Mouse (Mus musculus): ENCODE results near the gene Gm20683. TPM values are rescaled to one million over a fixed set of nuclear protein-coding genes. Genes with fewer than 3 reads are reported as not detected.

Gene Gm20683
- polyA plus RNA-seq (2015; fragmentation: Nextera tagmentation; extraction: Ambion mirVana), result 0.46 and 0.52 TPM in 2 replicates

DNA sequence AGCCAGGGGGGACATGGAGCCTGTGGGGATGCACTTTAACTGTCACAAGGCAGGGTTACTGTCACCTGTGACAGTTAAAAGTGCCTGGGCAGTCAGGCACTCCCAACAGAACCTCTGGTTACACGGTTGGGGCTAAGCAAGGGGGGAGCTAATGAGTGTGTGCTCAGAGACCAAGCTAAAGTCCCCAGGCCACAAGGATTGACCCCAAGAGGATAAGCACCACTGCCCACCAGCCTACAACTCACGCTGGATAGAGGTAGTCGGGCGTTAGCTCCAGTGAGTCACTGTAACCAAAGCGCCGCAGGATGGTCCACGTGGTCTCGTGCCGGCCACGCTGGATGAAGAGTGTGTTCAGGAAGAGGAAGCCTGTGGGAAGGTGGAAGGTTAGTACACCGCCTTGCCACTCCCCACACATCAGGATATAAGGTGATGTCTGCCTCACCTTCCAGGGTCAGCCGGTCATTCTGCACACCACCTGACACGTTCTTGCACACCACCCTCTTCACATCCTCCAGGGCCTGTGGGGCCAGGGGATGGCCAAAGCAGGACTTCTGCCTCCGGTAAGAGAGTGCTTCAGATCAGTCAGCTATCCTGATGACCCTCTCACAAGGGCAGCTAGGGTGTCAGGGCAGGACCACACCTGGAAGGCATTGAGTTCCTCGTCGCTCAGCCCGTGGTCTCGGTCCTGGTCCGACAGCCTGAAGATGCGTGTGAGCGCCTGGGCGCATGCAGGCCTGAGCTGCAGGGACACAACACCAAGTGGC is at the start of gene Gm20683:
TSS of gene Gm20683 (minus strand) at position 647 of the 764 bp plus-strand sequence.
- ATAC-seq (ENCODE audit: insufficient read depth), result no peak
- no peak within 1 kb of the TSS for H3K4me3 ChIP-seq (replicated peaks)
- peak within 1 kb of the TSS; percentile 88; the same call in 1 of the 2 replicates for H3K4me2 ChIP-seq
- no peak within 1 kb of the TSS for H3K9ac ChIP-seq
- H3K9me3 ChIP-seq (replicated peaks), result no peaks in the 10 kb centered on the region
- H3K4me1 ChIP-seq (replicated peaks), result peaks cover 75% of the 10 kb centered on the region
- peaks cover 72% of the 10 kb centered on the region for H3K36me3 ChIP-seq (replicated peaks)
- H3K27ac ChIP-seq (replicated peaks), result no peak within 1 kb of the TSS
- H3K27me3 ChIP-seq, result no peaks in the 10 kb centered on the region
- 89% methylated on average over 22 of the region's 22 CpGs for WGBS (ENCODE audit: insufficient replicate concordance)

- Histone ChIP-seq H3K4me3 (replicated peaks) (no peak overlapping the region), H3K9me3 (replicated peaks) (no peaks in the 10 kb centered on the region), H3K4me1 (replicated peaks) (peaks cover 15% of the 10 kb centered on the region), H3K27me3 (no peaks in the 10 kb centered on the region), H3K27ac (replicated peaks) (no peak overlapping the region), H3K36me3 (replicated peaks) (peaks cover 19% of the 10 kb centered on the region; the same call in 1 of the 2 replicates), H3K4me2 (no peak overlapping the region), H3K9ac (no peak overlapping the region)
- 68% methylated on average over 3 of the region's 3 CpGs for WGBS (ENCODE audit: insufficient replicate concordance)
- no peak for ATAC-seq (ENCODE audit: insufficient read depth)
Measured at GRCm38 (mm10) chr17:25888837-25889236, 47.3 kb upstream of the Gm20683 start.

DNA sequence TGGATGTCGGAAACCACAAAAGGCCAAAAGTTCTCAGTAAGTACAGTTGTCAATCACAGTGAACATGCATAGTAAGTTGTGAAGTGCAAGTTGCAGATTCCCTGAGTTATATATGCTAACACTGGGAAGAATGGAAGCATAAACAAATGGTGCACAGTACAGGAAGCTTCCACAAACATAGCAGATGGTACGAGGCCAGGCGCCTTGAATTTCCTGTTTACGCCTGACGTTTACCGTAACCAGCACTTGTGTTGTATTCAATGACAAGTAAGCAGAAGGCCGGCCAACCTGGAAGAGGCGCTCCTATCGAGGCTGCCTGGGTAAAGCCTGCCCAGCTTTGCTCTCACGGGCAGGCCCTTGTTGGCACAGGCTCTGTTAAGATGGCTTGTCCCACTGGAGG is 45.9 kb upstream of the Gm20683 start:
- Histone ChIP-seq H3K4me3 (replicated peaks) (no peak overlapping the region), H3K4me2 (no peak overlapping the region), H3K27ac (replicated peaks) (no peak overlapping the region), H3K9ac (no peak overlapping the region), H3K36me3 (replicated peaks) (peaks cover 28% of the 10 kb centered on the region; the same call in 1 of the 2 replicates), H3K9me3 (replicated peaks) (no peaks in the 10 kb centered on the region), H3K27me3 (no peaks in the 10 kb centered on the region), H3K4me1 (replicated peaks) (peaks cover 22% of the 10 kb centered on the region)
- ATAC-seq (ENCODE audit: insufficient read depth), result no peak
- 71% methylated on average over 10 of the region's 10 CpGs for WGBS (ENCODE audit: insufficient replicate concordance)

- peaks cover 28% of the 10 kb centered on the region; the same call in 1 of the 2 replicates for H3K36me3 ChIP-seq (replicated peaks)
- no peak for ATAC-seq (ENCODE audit: insufficient read depth)
Measured at GRCm38 (mm10) chr17:25886806-25887205, 45.2 kb upstream of the Gm20683 start.

DNA sequence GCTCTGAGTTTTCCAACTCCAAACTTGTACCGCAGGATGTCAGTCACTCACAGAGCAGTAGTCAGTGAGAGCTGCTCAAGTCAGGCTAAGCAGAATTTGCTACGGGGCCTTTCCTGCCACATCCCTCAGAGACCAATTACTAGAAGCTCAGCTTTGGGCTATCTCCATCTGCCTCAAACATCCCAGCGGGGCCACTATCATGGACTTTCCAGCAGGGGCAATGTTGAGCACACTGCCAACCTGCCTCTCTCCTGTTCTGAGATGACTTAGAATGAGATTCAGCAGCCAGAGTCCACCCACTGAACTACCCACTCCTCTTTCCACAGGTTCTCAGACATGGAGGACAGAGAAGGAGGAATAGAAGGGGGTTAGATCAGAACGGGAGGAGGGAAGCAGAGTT is 44.1 kb upstream of the Gm20683 start:
- H3K4me1 ChIP-seq (replicated peaks), result peaks cover 40% of the 10 kb centered on the region
- no peaks in the 10 kb centered on the region for H3K9me3 ChIP-seq (replicated peaks)
- H3K4me3 ChIP-seq (replicated peaks), result no peak overlapping the region
- 51% methylated on average over 4 of the region's 4 CpGs for whole genome bisulfite sequencing (ENCODE audit: insufficient replicate concordance)
- H3K27ac ChIP-seq (replicated peaks), result no peak overlapping the region
- ATAC-seq (ENCODE audit: insufficient read depth), result no peak
- no peak overlapping the region for H3K4me2 ChIP-seq
- H3K27me3 ChIP-seq, result no peaks in the 10 kb centered on the region
- no peak overlapping the region for H3K9ac ChIP-seq
- H3K36me3 ChIP-seq (replicated peaks), result peaks cover 28% of the 10 kb centered on the region; the same call in 1 of the 2 replicates

More at GRCm38 (mm10) chr17:25886806-25887205, 45.2 kb upstream of the Gm20683 start:
- H3K4me1 ChIP-seq (replicated peaks), result peaks cover 28% of the 10 kb centered on the region
- H3K27me3 ChIP-seq, result no peaks in the 10 kb centered on the region
- no peak overlapping the region for H3K9ac ChIP-seq
- H3K4me3 ChIP-seq (replicated peaks), result no peak overlapping the region
- H3K27ac ChIP-seq (replicated peaks), result no peak overlapping the region
- no peaks in the 10 kb centered on the region for H3K9me3 ChIP-seq (replicated peaks)
- H3K4me2 ChIP-seq, result no peak overlapping the region

- Histone ChIP-seq H3K4me2 (no peak overlapping the region), H3K9me3 (replicated peaks) (no peaks in the 10 kb centered on the region), H3K4me1 (replicated peaks) (peaks cover 51% of the 10 kb centered on the region), H3K27me3 (no peaks in the 10 kb centered on the region), H3K27ac (replicated peaks) (no peak overlapping the region), H3K9ac (no peak overlapping the region), H3K36me3 (replicated peaks) (peaks cover 36% of the 10 kb centered on the region), H3K4me3 (replicated peaks) (no peak overlapping the region)
- WGBS (ENCODE audit: insufficient replicate concordance), result 82% methylated on average over 3 of the region's 3 CpGs
- ATAC-seq (ENCODE audit: insufficient read depth), result no peak
Measured at GRCm38 (mm10) chr17:25883824-25884223, 42.3 kb upstream of the Gm20683 start.

GRCm38 (mm10) chr17:25883268-25883667 is 41.7 kb upstream of the Gm20683 start:
- Histone ChIP-seq H3K27me3 (no peaks in the 10 kb centered on the region), H3K36me3 (replicated peaks) (peaks cover 37% of the 10 kb centered on the region), H3K4me2 (no peak overlapping the region), H3K4me3 (replicated peaks) (no peak overlapping the region), H3K9me3 (replicated peaks) (no peaks in the 10 kb centered on the region), H3K9ac (no peak overlapping the region), H3K4me1 (replicated peaks) (peaks cover 52% of the 10 kb centered on the region), H3K27ac (replicated peaks) (no peak overlapping the region)
- no peak for ATAC-seq (ENCODE audit: insufficient read depth)
- 87% methylated on average over 8 of the region's 8 CpGs for WGBS (ENCODE audit: insufficient replicate concordance)

DNA sequence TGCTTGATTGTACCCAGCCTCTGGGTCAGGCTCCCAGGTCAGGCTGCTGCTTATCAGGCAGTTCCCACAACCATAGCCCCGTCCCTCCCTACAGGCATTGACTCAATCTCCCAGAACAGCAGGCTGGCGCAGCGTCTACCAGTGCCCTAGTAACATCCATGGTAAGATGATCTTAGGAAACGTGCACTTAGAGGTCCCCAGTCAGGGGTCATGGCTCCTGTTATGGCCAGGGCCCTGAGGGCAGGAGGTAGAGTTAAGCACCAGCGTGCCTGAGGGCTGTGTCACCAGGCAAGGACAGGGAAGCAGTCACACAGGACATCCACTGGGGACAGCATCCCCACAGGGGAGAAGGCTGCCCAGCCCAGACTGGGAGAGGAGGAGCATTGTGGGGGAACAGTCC is 40.7 kb upstream of the Gm20683 start:
- Histone ChIP-seq H3K4me1 (replicated peaks) (peaks cover 58% of the 10 kb centered on the region), H3K9me3 (replicated peaks) (no peaks in the 10 kb centered on the region), H3K4me2 (no peak overlapping the region), H3K4me3 (replicated peaks) (no peak overlapping the region), H3K27ac (replicated peaks) (no peak overlapping the region), H3K36me3 (replicated peaks) (peaks cover 38% of the 10 kb centered on the region), H3K9ac (no peak overlapping the region), H3K27me3 (no peaks in the 10 kb centered on the region)
- ATAC-seq (ENCODE audit: insufficient read depth), result 0 out of 2 replicates have a peak, but pooled peaks have one; percentile 14
- WGBS (ENCODE audit: insufficient replicate concordance), result 28% methylated on average over 5 of the region's 5 CpGs

- no peak overlapping the region for H3K9ac ChIP-seq
- ATAC-seq (ENCODE audit: insufficient read depth), result no peak
- peaks cover 60% of the 10 kb centered on the region for H3K4me1 ChIP-seq (replicated peaks)
- H3K9me3 ChIP-seq (replicated peaks), result no peaks in the 10 kb centered on the region
- WGBS (ENCODE audit: insufficient replicate concordance), result 64% methylated on average over 4 of the region's 4 CpGs
- H3K27me3 ChIP-seq, result no peaks in the 10 kb centered on the region
- no peak overlapping the region for H3K4me2 ChIP-seq
- H3K27ac ChIP-seq (replicated peaks), result no peak overlapping the region; the same call in 1 of the 2 replicates
- no peak overlapping the region for H3K4me3 ChIP-seq (replicated peaks)
- H3K36me3 ChIP-seq (replicated peaks), result peaks cover 38% of the 10 kb centered on the region
Measured at GRCm38 (mm10) chr17:25881691-25882090, 40.1 kb upstream of the Gm20683 start.

- H3K27ac ChIP-seq (replicated peaks), result peak overlapping the region; percentile 14; the same call in 1 of the 2 replicates
- ATAC-seq (ENCODE audit: insufficient read depth), result no peak
- WGBS (ENCODE audit: insufficient replicate concordance), result 35% methylated on average over 5 of the region's 5 CpGs
Measured at GRCm38 (mm10) chr17:25880913-25881641, 39.5 kb upstream of the Gm20683 start.

DNA sequence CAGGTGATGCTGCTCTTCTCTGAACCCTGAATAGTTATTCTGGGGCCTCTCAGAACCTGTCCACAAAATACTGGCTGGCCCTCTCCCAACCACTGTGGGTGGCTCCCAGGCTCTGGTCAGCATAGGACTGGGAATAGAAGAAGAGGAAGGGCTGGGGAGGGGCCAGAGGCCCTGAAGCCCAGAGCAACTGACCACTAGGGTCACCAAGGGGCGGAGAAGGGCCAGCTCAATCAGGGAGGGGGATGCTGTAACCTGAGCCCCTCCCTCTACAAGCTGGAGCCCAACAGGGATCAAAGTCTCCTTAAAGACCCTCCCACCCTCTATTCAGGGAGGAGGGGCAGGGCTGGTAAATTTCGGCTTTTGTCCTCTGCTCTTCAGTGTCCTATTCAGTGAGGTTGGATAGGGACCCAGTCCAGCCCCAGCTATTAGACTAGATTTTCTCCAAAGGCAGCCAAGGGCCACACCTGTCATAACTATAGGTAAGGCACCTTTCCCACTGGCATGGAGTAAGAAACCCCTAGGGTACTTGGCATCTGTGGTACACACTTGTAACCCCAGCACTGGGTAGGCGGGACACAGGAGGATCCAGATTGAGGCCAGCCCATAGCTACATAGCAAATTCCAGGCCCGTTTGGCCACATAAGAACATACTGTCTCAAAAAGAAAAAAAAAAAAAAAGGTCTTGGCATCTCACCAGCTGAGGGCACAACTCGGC is 38.8 kb upstream of the Gm20683 start, which contains the start of gene Wfikkn1:
TSS of gene Wfikkn1 (minus strand) at position 663 of the 715 bp plus-strand sequence.
- 55% methylated on average over 5 of the region's 5 CpGs for WGBS (ENCODE audit: insufficient replicate concordance)
- peaks cover 67% of the 10 kb centered on the region for H3K4me1 ChIP-seq (replicated peaks)
- peak; percentile 14; the same call in 1 of the 2 replicates for ATAC-seq (ENCODE audit: insufficient read depth)
- no peaks in the 10 kb centered on the region for H3K9me3 ChIP-seq (replicated peaks)
- H3K27ac ChIP-seq (replicated peaks), result peak within 1 kb of the TSS; percentile 14; the same call in 1 of the 2 replicates
- no peak within 1 kb of the TSS for H3K4me2 ChIP-seq
- peaks cover 38% of the 10 kb centered on the region for H3K36me3 ChIP-seq (replicated peaks)
- no peak within 1 kb of the TSS for H3K4me3 ChIP-seq (replicated peaks)
- H3K27me3 ChIP-seq, result no peaks in the 10 kb centered on the region
- H3K9ac ChIP-seq, result no peak within 1 kb of the TSS

More at GRCm38 (mm10) chr17:25880913-25881641, 39.5 kb upstream of the Gm20683 start:
- Histone ChIP-seq H3K4me2 (no peak overlapping the region), H3K27me3 (no peaks in the 10 kb centered on the region), H3K4me1 (replicated peaks) (peaks cover 63% of the 10 kb centered on the region), H3K36me3 (replicated peaks) (peaks cover 38% of the 10 kb centered on the region), H3K4me3 (replicated peaks) (no peak overlapping the region), H3K9me3 (replicated peaks) (no peaks in the 10 kb centered on the region), H3K9ac (no peak overlapping the region)
